Comparison of ENCODE assay signal across 19 mouse cellular contexts in the genomic region with DNA sequence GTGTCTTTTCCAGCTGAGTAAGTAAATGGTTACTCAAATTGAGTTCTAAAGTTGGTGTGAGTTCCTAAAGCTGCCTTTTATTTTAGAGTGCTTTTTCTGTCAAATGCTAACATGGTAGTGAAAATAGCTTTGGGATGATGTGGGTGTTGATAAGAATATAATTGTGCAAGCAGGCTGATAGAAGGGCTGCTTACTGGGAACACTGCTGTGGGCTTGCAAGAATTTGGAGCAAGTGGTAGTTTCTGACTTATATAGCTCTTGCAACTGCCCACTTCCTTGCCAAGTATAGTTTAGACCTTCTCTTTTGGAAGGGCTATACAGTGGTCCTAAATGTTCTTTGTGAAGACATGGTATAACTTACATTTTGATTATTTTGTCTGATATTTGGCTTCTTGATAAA.
"Had no signal": no experiment of that assay in that cellular context is flagged by ENCODE, and none has a peak within 500 bp of the region (broad histone marks: within the 10 kb centered on the region; RNA-seq: fewer than 3 reads in every experiment).

No protein-coding gene starts in this region.

- H3K27me3 ChIP-seq: kidney, embryonic 15.5 days; limb, embryonic 12.5 days; limb, embryonic 15.5 days; lung, embryonic 15.5 days; stomach, embryonic 15.5 days had no signal

- H3K4me3 ChIP-seq: kidney, embryonic 15.5 days; limb, embryonic 12.5 days; limb, embryonic 15.5 days; lung, embryonic 15.5 days; stomach, embryonic 15.5 days had no signal

- DNase-seq: kidney, adult 11 months; kidney, adult 8-10 months; kidney, postnatal 10 days; kidney, postnatal 36 days; layer of hippocampus, postnatal 36 days; liver, postnatal 0 days; lung, postnatal 14 days; lung, postnatal 4 days; midbrain, embryonic 14.5 days; right cerebral cortex, postnatal 25 days; spleen, adult 18-20 months; thymus, adult 18-20 months; thymus, postnatal 36 days had no signal

- H3K27ac ChIP-seq: kidney, embryonic 15.5 days; limb, embryonic 12.5 days; limb, embryonic 15.5 days; liver, embryonic 14.5 days; lung, embryonic 15.5 days; stomach, embryonic 15.5 days had no signal
